Mouse (Mus musculus) B cell, adult 67 days (primary cell): ENCODE results near the gene Gpc1. TPM values are rescaled to one million over a fixed set of nuclear protein-coding genes. Genes with fewer than 3 reads are reported as not detected.

Experiments
- total RNA-seq, 2 experiments: library from RNA; stranded (reverse); gene quantifications; 4 replicates each; pipeline ENCODE4 v1.2.4; 2023

Gpc1 gene
- total RNA-seq: not detected

GRCm38 (mm10) chr1:92831188-92832001 lies at the start of gene Gpc1:
Gpc1 (plus strand) TSS chr1:92831645.

GRCm38 (mm10) chr1:92902786-92903185 lies 71.3 kb downstream of the Gpc1 start, which contains the start of gene Ankmy1:
Ankmy1 (minus strand) TSS chr1:92902906.

GRCm38 (mm10) chr1:92906779-92907631 lies 75.6 kb downstream of the Gpc1 start, which contains the start of gene Dusp28:
Dusp28 (plus strand) TSS chr1:92906981.

Other genes with a start within 250 kb of the Gpc1 start
- gene Olfr1412, start 245.9 kb upstream of the Gpc1 start, total RNA-seq: not detected
- gene Olfr1411, start 237.2 kb upstream of the Gpc1 start, total RNA-seq: not detected
- not detected for gene Olfr1410, start 225.9 kb upstream of the Gpc1 start, total RNA-seq
- gene Olfr12, start 213.9 kb upstream of the Gpc1 start, total RNA-seq: not detected
- 10 to 100 TPM; 62.8 to 70.7 TPM for gene Cops9, start 189.7 kb upstream of the Gpc1 start, total RNA-seq
- gene Otos, start 182.8 kb upstream of the Gpc1 start, total RNA-seq: not detected
- gene Ankmy1, start 71.3 kb downstream of the Gpc1 start, total RNA-seq: under 1 TPM; 0.36 to 0.52 TPM
- gene Dusp28, start 75.3 kb downstream of the Gpc1 start, total RNA-seq: 1 to 10 TPM; 5.1 to 7.4 TPM
- gene Rnpepl1, start 79.1 kb downstream of the Gpc1 start, total RNA-seq: 100 to 1,000 TPM; 109 to 110 TPM
- gene Capn10, start 102.7 kb downstream of the Gpc1 start, total RNA-seq: 10 to 100 TPM; 27.0 to 30.9 TPM
- 1 to 10 TPM in 1 of 2 experiments, under 1 TPM in 1; 0.74 to 2.2 TPM for gene Gpr35, start 119.2 kb downstream of the Gpc1 start, total RNA-seq
- not detected for gene Aqp12, start 174.7 kb downstream of the Gpc1 start, total RNA-seq